Mouse (Mus musculus): ENCODE data around the gene Cdsn. TPM values are rescaled to one million over a fixed set of nuclear protein-coding genes. Genes with fewer than 3 reads are reported as not detected.

Cdsn gene
- total RNA-seq, 2 experiments from 2014 or later: 0.15 to 0.17 TPM

- no peak for DNase-seq
- intact Hi-C loops (cut with DNase I): no loop called here
These were observed 15.2 kb downstream of the Cdsn start, which contains the start of gene 2300002M23Rik for GRCm38 (mm10) chr17:35567150-35567549. TSS of gene 2300002M23Rik (plus strand) at chr17:35567450.

- intact Hi-C loops (cut with DNase I): no loop called here
- DNase-seq: no peak
These were observed 15.8 kb downstream of the Cdsn start for GRCm38 (mm10) chr17:35567767-35568166.

GRCm38 (mm10) chr17:35569091-35569944 is 17.4 kb downstream of the Cdsn start:
- no peak for DNase-seq
- intact Hi-C loops (cut with DNase I): no loop called here

- no peak for DNase-seq
- intact Hi-C loops (cut with DNase I): no loop called here
These were observed 18.9 kb downstream of the Cdsn start for GRCm38 (mm10) chr17:35570836-35571235.

- DNase-seq: no peak
- intact Hi-C loops (cut with DNase I): no loop called here
These were observed 19.5 kb downstream of the Cdsn start for GRCm38 (mm10) chr17:35571477-35571876.

GRCm38 (mm10) chr17:35578211-35578610 is 26.3 kb downstream of the Cdsn start:
- DNase-seq: peak; percentile 78 to 87
- intact Hi-C loops (cut with DNase I): loop anchor here (2.0 kb wide), 1 partner anchor 33 kb away; no protein-coding TSS in a partner anchor

- intact Hi-C loops (cut with DNase I): no loop called here
- no peak for DNase-seq
These were observed 31.0 kb downstream of the Cdsn start for GRCm38 (mm10) chr17:35582900-35583299.

- peak; percentile 77 to 88 for DNase-seq
- intact Hi-C loops (cut with DNase I): no loop called here
These were observed 32.5 kb downstream of the Cdsn start for GRCm38 (mm10) chr17:35584330-35584937.

- intact Hi-C loops (cut with DNase I): no loop called here
- no peak for DNase-seq
These were observed 35.4 kb downstream of the Cdsn start for GRCm38 (mm10) chr17:35587291-35587690.

GRCm38 (mm10) chr17:35588387-35588786 is 36.5 kb downstream of the Cdsn start:
- intact Hi-C loops (cut with DNase I): no loop called here
- DNase-seq: no peak

GRCm38 (mm10) chr17:35590410-35591218 is 38.7 kb downstream of the Cdsn start:
- intact Hi-C loops (cut with DNase I): loop anchor here (5.0 kb wide), 1 partner anchor 147 kb away; no protein-coding TSS in a partner anchor
- peak; percentile 73 to 86 for DNase-seq

GRCm38 (mm10) chr17:35591219-35591578 is 39.3 kb downstream of the Cdsn start:
- no peak for DNase-seq
- intact Hi-C loops (cut with DNase I): loop anchor here (5.0 kb wide), 1 partner anchor 146 kb away; no protein-coding TSS in a partner anchor

- intact Hi-C loops (cut with DNase I): loop anchor here (5.0 kb wide), 1 partner anchor 146 kb away; no protein-coding TSS in a partner anchor
- DNase-seq: no peak
These were observed 39.8 kb downstream of the Cdsn start for GRCm38 (mm10) chr17:35591731-35592130.

GRCm38 (mm10) chr17:35592131-35592530 is 40.2 kb downstream of the Cdsn start:
- intact Hi-C loops (cut with DNase I): loop anchor here (5.0 kb wide), 1 partner anchor 145 kb away; no protein-coding TSS in a partner anchor
- DNase-seq: no peak

GRCm38 (mm10) chr17:35593786-35594185 is 41.9 kb downstream of the Cdsn start:
- intact Hi-C loops (cut with DNase I): loop anchor here (5.0 kb wide), 1 partner anchor 144 kb away; no protein-coding TSS in a partner anchor
- no peak for DNase-seq

- no peak for DNase-seq
- intact Hi-C loops (cut with DNase I): loop anchor here (5.0 kb wide), 1 partner anchor 143 kb away; no protein-coding TSS in a partner anchor
These were observed 42.5 kb downstream of the Cdsn start for GRCm38 (mm10) chr17:35594456-35594855.

- intact Hi-C loops (cut with DNase I): no loop called here
- no peak for DNase-seq
These were observed 45.5 kb downstream of the Cdsn start for GRCm38 (mm10) chr17:35597399-35597798.

GRCm38 (mm10) chr17:35601249-35601648 is 49.3 kb downstream of the Cdsn start, which contains the start of gene Sfta2:
TSS of gene Sfta2 (plus strand) at chr17:35601549.
- DNase-seq: no peak

GRCm38 (mm10) chr17:35601736-35602354 is 49.9 kb downstream of the Cdsn start:
- intact Hi-C loops (cut with DNase I): no loop called here
- no peak for DNase-seq

More at GRCm38 (mm10) chr17:35601249-35601648, 49.3 kb downstream of the Cdsn start, which contains the start of gene Sfta2:
- intact Hi-C loops (cut with DNase I): no loop called here

Data from heart, postnatal 14 days (tissue).